In genomic region chr11:79644717-79645191, GRCm38 (mm10) we compare ENCODE assay signal across 11 mouse cellular contexts. TPM values are rescaled to one million over a fixed set of nuclear protein-coding genes. Genes with fewer than 3 reads are reported as not detected.
DNase-seq lines count a peak whose midpoint lies in the region; ATAC-seq and TF ChIP-seq lines count a peak whose summit lies in the region.
"Had no signal": no experiment of that assay in that cellular context is flagged by ENCODE, and none has a peak within 500 bp of the region (broad histone marks: within the 10 kb centered on the region; RNA-seq: fewer than 3 reads in every experiment).

No protein-coding gene starts in this region.

- no peaks in the 10 kb centered on the region for H3K9me3 ChIP-seq in hindbrain, embryonic 10.5 days
- H3K9me3 ChIP-seq in hindbrain, embryonic 14.5 days (ENCODE audit: control insufficient read depth, low read length), result no peaks in the 10 kb centered on the region
- no peaks in the 10 kb centered on the region for H3K9me3 ChIP-seq in embryonic facial prominence, embryonic 15.5 days (replicated peaks)
- H3K9me3 ChIP-seq in limb, embryonic 12.5 days, result no peaks in the 10 kb centered on the region

- DNase-seq in hindbrain, embryonic 10.5 days (ENCODE audit: low spot score), result no peak
- no peak for DNase-seq in hindbrain, embryonic 14.5 days (ENCODE audit: low spot score)
- peak; percentile 50 to 62 for DNase-seq in heart, postnatal 10 days
- DNase-seq in urinary bladder, postnatal 14 days (ENCODE audit: low spot score), result no peak
- no peak for DNase-seq in left cerebral cortex, adult 2 months (ENCODE audit: extremely low spot score in 1 of 2, low spot score in 2 of 2)
- no peak for DNase-seq in urinary bladder, postnatal 36 days (ENCODE audit: low spot score in 2 of 2)
- DNase-seq: adrenal gland, postnatal 25 days; lung, postnatal 4 days had no signal

- 58% methylated on average over 8 of the region's 8 CpGs for WGBS in hindbrain, embryonic 10.5 days
- 35% methylated on average over 8 of the region's 8 CpGs for WGBS in hindbrain, embryonic 14.5 days
- 42% methylated on average over 8 of the region's 8 CpGs for WGBS in embryonic facial prominence, embryonic 15.5 days
- WGBS in limb, embryonic 12.5 days, result 32% methylated on average over 8 of the region's 8 CpGs

- H3K4me2 ChIP-seq in hindbrain, embryonic 14.5 days (replicated peaks), result no peak overlapping the region
- H3K4me2 ChIP-seq in embryonic facial prominence, embryonic 15.5 days (replicated peaks), result no peak overlapping the region
- H3K4me2 ChIP-seq in limb, embryonic 12.5 days, result no peak overlapping the region

- H3K27ac ChIP-seq in hindbrain, embryonic 10.5 days, result peak overlapping the region; percentile 90
- H3K27ac ChIP-seq in hindbrain, embryonic 14.5 days, result no peak overlapping the region
- H3K27ac ChIP-seq in embryonic facial prominence, embryonic 15.5 days (replicated peaks), result peak overlapping the region; percentile 49
- H3K27ac ChIP-seq in limb, embryonic 12.5 days, result 0 out of 2 replicates have a peak overlapping the region, but pooled peaks have one; percentile 2
- H3K27ac ChIP-seq in left cerebral cortex, adult 2 months, result no peak overlapping the region; the same call in 1 of the 2 replicates
- H3K27ac ChIP-seq: heart, adult 2 months had no signal

- H3K9ac ChIP-seq in hindbrain, embryonic 14.5 days, result no peak overlapping the region
- no peak overlapping the region for H3K9ac ChIP-seq in embryonic facial prominence, embryonic 15.5 days
- no peak overlapping the region for H3K9ac ChIP-seq in limb, embryonic 12.5 days (replicated peaks)

- H3K4me3 ChIP-seq in hindbrain, embryonic 10.5 days, result no peak overlapping the region
- H3K4me3 ChIP-seq in hindbrain, embryonic 14.5 days (replicated peaks; ENCODE audit: low read length), result no peak overlapping the region
- H3K4me3 ChIP-seq in embryonic facial prominence, embryonic 15.5 days (replicated peaks), result no peak overlapping the region
- H3K4me3 ChIP-seq in limb, embryonic 12.5 days (replicated peaks), result no peak overlapping the region
- no peak overlapping the region for H3K4me3 ChIP-seq in left cerebral cortex, adult 2 months
- H3K4me3 ChIP-seq: heart, adult 2 months had no signal

- peaks cover 88% of the 10 kb centered on the region for H3K4me1 ChIP-seq in hindbrain, embryonic 10.5 days (replicated peaks)
- peaks cover 10% of the 10 kb centered on the region for H3K4me1 ChIP-seq in hindbrain, embryonic 14.5 days (replicated peaks; ENCODE audit: control insufficient read depth, insufficient read depth, low read length)
- peaks cover 45% of the 10 kb centered on the region for H3K4me1 ChIP-seq in embryonic facial prominence, embryonic 15.5 days
- H3K4me1 ChIP-seq in limb, embryonic 12.5 days (replicated peaks), result peaks cover 76% of the 10 kb centered on the region

- intact Hi-C loops in heart, postnatal 10 days (cut with DNase I), result no loop called here
- intact Hi-C loops in left cerebral cortex, adult 2 months (cut with DNase I), result no loop called here

- H3K36me3 ChIP-seq in hindbrain, embryonic 10.5 days, result no peaks in the 10 kb centered on the region
- no peaks in the 10 kb centered on the region for H3K36me3 ChIP-seq in hindbrain, embryonic 14.5 days (replicated peaks; ENCODE audit: control insufficient read depth, insufficient read depth)
- no peaks in the 10 kb centered on the region for H3K36me3 ChIP-seq in embryonic facial prominence, embryonic 15.5 days
- H3K36me3 ChIP-seq in limb, embryonic 12.5 days, result no peaks in the 10 kb centered on the region

- no peak for TF ChIP-seq CTCF in left cerebral cortex, adult 2 months (IDR thresholded peaks at IDR 0.05)

- ATAC-seq in hindbrain, embryonic 14.5 days (ENCODE audit: low FRiP score), result no peak
- ATAC-seq in embryonic facial prominence, embryonic 15.5 days (ENCODE audit: insufficient number of reproducible peaks, low FRiP score, low TSS enrichment, low read depth), result peak; percentile 67
- no peak for ATAC-seq in limb, embryonic 12.5 days (ENCODE audit: insufficient number of reproducible peaks, insufficient read depth, low FRiP score, low TSS enrichment, low read depth)

- peaks cover 22% of the 10 kb centered on the region for H3K27me3 ChIP-seq in hindbrain, embryonic 10.5 days (ENCODE audit: insufficient read depth, poor library complexity, severe bottlenecking)
- no peaks in the 10 kb centered on the region for H3K27me3 ChIP-seq in hindbrain, embryonic 14.5 days (ENCODE audit: control insufficient read depth, insufficient read depth, low read length)
- H3K27me3 ChIP-seq in embryonic facial prominence, embryonic 15.5 days, result no peaks in the 10 kb centered on the region
- no peaks in the 10 kb centered on the region for H3K27me3 ChIP-seq in limb, embryonic 12.5 days

RNA-seq across cellular contexts. Expression of gene Rab11fip4, which starts 53.7 kb away (rescaled TPM):
- 15.0 and 15.6 TPM in 2 replicates for polyA plus RNA-seq in hindbrain, embryonic 10.5 days (2016; fragmentation: Nextera tagmentation; extraction: Ambion mirVana)
- polyA plus RNA-seq in hindbrain, embryonic 14.5 days (2014; fragmentation: Nextera tagmentation; extraction: Ambion mirVana), result 24.0 and 24.3 TPM in 2 replicates
- 5.4 and 6.0 TPM in 2 replicates for polyA plus RNA-seq in embryonic facial prominence, embryonic 15.5 days (2015; fragmentation: Nextera tagmentation; extraction: Ambion mirVana)
- total RNA-seq in heart, postnatal 10 days (2021), result under 1 TPM; 0.07 to 0.38 TPM
- polyA plus RNA-seq in limb, embryonic 12.5 days (2016; fragmentation: Nextera tagmentation; extraction: Ambion mirVana), result 16.1 and 16.2 TPM in 2 replicates
- total RNA-seq in left cerebral cortex, adult 2 months (2021), result 100 to 1,000 TPM; 246 to 249 TPM

Comparison
In these comparisons a context has a peak if more than half of its experiments do, and no peak if none do; other contexts are left out.
1. H3K27ac ChIP-seq: peak in hindbrain, embryonic 10.5 days (single experiment), embryonic facial prominence, embryonic 15.5 days (single experiment) and limb, embryonic 12.5 days (single experiment); none in hindbrain, embryonic 14.5 days (single experiment) and left cerebral cortex, adult 2 months (single experiment).
2. DNase-seq: peak in heart, postnatal 10 days (2 of 2); none in hindbrain, embryonic 10.5 days (single experiment), hindbrain, embryonic 14.5 days (single experiment), urinary bladder, postnatal 14 days (single experiment), left cerebral cortex, adult 2 months (0 of 2) and urinary bladder, postnatal 36 days (0 of 2).